Mouse (Mus musculus) midbrain, embryonic 11.5 days (tissue): ENCODE results near the gene Vps54. TPM values are rescaled to one million over a fixed set of nuclear protein-coding genes. Genes with fewer than 3 reads are reported as not detected.
A peak's percentile ranks its signal among the peaks of the same experiment; 100 is the strongest.

Source experiments
- ATAC-seq: fragments of 200-750 bp; cut with Nextera tagmentation; 2 replicates; pipeline ENCODE4 v1.8.0; 2017; ENCODE audit warnings: moderate TSS enrichment, moderate library complexity; ENCODE audit not compliant: low FRiP score
- DNase-seq: peaks from one replicate; pipeline ENCODE4 v3.0.0; 2015; ENCODE audit warnings: low spot score; ENCODE audit errors: missing footprints
- H3K27ac ChIP-seq: fragments of 300-500 bp; sonication (generic); 2 replicates; pipeline ENCODE4 v1.5.1; 2014; ENCODE audit warnings: low read depth, low read length
- H3K27me3 ChIP-seq: fragments of 300-500 bp; sonication (generic); 2 replicates; pipeline ENCODE4 v1.6.1; 2014; ENCODE audit warnings: mild to moderate bottlenecking, low read length, moderate library complexity, mixed read lengths; ENCODE audit not compliant: control insufficient read depth, insufficient read depth
- H3K36me3 ChIP-seq: fragments of 300-500 bp; sonication (generic); 2 replicates; pipeline ENCODE4 v1.6.1; 2014; ENCODE audit warnings: mild to moderate bottlenecking, low read length, moderate library complexity, mixed read lengths; ENCODE audit not compliant: control insufficient read depth, insufficient read depth
- H3K4me1 ChIP-seq: fragments of 300-500 bp; sonication (generic); 2 replicates; pipeline ENCODE4 v1.6.1; 2014; ENCODE audit warnings: low read length; ENCODE audit not compliant: control insufficient read depth, insufficient read depth
- H3K4me2 ChIP-seq: fragments of 300-500 bp; sonication (generic); 2 replicates; pipeline ENCODE4 v1.6.1; 2014; ENCODE audit warnings: mild to moderate bottlenecking, moderate library complexity
- H3K4me3 ChIP-seq: fragments of 300-500 bp; sonication (generic); 2 replicates; pipeline ENCODE4 v1.5.1; 2014; ENCODE audit warnings: low read depth, low read length
- H3K9ac ChIP-seq: fragments of 300-500 bp; sonication (generic); 2 replicates; pipeline ENCODE4 v1.6.1; 2014; ENCODE audit warnings: low read length
- H3K9me3 ChIP-seq: fragments of 300-500 bp; sonication (generic); 2 replicates; pipeline ENCODE4 v1.6.1; 2016; ENCODE audit warnings: low read length; ENCODE audit not compliant: control insufficient read depth
- WGBS: fragments of 180-500 bp; shearing (Covaris S2); extraction: QIAGEN DNeasy Blood & Tissue Kit; methylation state at CpG from one replicate; pipeline ENCODE4 v1.1.7; 2014; 5-methylcytosine and 5-hydroxymethylcytosine counted together
- polyA plus RNA-seq: library from polyadenylated mRNA; unstranded; fragments of >200 nt; fragmentation: Nextera tagmentation; extraction: Ambion mirVana; gene quantifications from 2 replicates; pipeline ENCODE4 v1.2.1, GENCODE M21; 2014

Gene Vps54
- polyA plus RNA-seq, 1 experiment from 2014 or later: 15.0 TPM

DNA sequence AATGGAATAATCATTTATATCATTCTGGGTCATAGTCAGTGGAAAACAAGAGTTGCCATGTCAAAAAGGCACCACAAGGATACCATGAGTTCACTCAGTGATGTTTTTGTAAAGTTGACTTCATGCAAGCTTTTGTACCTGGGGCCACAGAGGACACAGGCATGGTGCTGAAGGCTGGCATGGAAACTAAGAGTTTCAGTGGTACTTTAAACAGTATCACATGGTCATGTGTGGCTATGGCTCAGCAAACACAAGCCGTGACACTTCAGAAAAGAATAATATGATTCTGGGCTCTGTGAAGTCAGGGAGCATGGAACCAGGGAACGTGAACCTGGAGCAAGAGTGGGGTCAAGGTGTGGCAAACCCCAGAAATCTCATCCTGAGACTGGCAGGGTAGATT lies 17.7 kb upstream of the Vps54 start:
- no peak for ATAC-seq
- H3K9me3 ChIP-seq: no peaks in the 10 kb centered on the region
- no peak overlapping the region for H3K4me2 ChIP-seq

DNA sequence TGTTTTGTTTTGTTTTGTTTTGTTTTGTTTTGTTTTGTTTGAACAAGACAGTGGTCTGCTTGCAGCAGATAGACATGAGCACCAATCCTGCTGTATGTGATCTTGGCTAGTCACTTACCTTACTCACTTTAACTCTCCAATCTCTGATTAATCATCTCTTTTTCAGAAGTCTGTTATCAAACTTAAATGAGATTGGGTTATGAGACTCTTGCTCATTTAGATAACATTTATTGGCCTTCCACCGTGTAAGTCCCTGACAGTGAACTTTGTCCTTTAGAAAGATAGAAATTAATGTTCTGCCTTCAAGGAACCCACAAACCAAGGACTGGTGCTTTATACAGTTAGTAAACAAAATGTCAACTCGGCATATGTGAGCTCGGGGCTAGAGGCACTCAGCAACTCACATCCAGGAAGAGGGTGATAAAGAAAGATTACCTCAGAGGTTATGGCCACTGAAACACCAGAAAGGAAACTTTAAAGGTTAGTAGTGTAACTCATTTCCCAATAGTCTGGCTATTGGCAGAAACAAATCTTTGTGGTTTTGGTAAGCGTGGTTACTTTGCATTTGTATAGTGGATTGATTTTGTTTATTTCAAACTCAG lies 16.4 kb upstream of the Vps54 start:
- no peak overlapping the region for H3K4me3 ChIP-seq
- DNase-seq (peak; percentile 51), ATAC-seq (no peak)
- no peaks in the 10 kb centered on the region for H3K27me3 ChIP-seq
- H3K36me3 ChIP-seq: no peaks in the 10 kb centered on the region
- no peaks in the 10 kb centered on the region for H3K4me1 ChIP-seq
- H3K4me2 ChIP-seq: no peak overlapping the region
- 89% methylated on average over 4 of the region's 4 CpGs for WGBS
- no peak overlapping the region for H3K27ac ChIP-seq
- no peak overlapping the region for H3K9ac ChIP-seq
- H3K9me3 ChIP-seq: no peaks in the 10 kb centered on the region

More for the DNA sequence above, 17.7 kb upstream of the Vps54 start:
- 88% methylated on average over 2 of the region's 2 CpGs for WGBS
- DNase-seq: no peak
- Histone ChIP-seq H3K4me3 (no peak overlapping the region), H3K27ac (no peak overlapping the region), H3K4me1 (no peaks in the 10 kb centered on the region), H3K36me3 (no peaks in the 10 kb centered on the region), H3K27me3 (no peaks in the 10 kb centered on the region), H3K9ac (no peak overlapping the region)

DNA sequence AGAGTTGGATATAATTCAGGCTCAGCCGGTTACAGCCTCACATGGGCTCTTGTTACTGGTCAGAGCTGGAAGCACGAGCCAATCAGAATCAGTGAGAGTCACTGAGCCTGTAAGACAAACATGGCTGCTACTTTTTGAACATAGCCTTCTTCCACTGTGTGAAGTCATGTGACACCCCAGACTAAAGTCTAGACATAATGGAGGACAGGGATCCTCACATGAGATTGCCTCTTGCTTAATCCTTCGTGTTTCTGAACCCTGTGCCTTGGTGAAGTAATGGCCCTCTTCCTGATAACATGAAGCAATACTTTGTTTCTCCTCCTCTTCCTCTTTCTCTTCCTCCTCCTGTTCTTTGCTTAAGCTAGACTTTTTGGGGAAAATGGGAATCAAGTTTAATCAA lies 15.5 kb upstream of the Vps54 start:
- no peak for ATAC-seq
- no peaks in the 10 kb centered on the region for H3K27me3 ChIP-seq
- no peaks in the 10 kb centered on the region for H3K9me3 ChIP-seq
- no peak overlapping the region for H3K4me2 ChIP-seq
- no peaks in the 10 kb centered on the region for H3K36me3 ChIP-seq
- no peak overlapping the region for H3K4me3 ChIP-seq
- no peak for DNase-seq
- H3K27ac ChIP-seq: no peak overlapping the region
- H3K4me1 ChIP-seq: no peaks in the 10 kb centered on the region
- WGBS: 80% methylated on average over 3 of the region's 3 CpGs
- no peak overlapping the region for H3K9ac ChIP-seq

DNA sequence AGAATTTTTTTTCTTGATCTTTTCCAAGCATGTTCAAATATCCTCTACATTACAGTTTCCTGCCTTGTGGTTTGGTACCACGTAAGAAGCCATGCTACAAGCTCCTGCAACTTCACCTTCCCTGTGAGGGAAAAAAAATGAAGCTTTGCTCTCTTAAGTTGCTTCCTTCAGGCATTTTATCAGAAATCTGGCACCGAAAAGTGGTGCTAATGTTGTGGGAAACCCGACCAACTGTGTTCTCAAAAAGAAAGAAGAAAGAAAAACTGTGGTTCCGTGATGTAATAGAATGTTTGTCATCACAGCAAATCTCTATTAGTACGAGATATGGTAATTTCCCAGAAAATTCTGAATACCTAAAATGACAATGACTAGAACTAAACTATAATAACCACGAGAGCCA lies 15.0 kb upstream of the Vps54 start:
- DNase-seq: no peak
- H3K9ac ChIP-seq: no peak overlapping the region
- no peaks in the 10 kb centered on the region for H3K36me3 ChIP-seq
- H3K27ac ChIP-seq: no peak overlapping the region
- H3K27me3 ChIP-seq: no peaks in the 10 kb centered on the region
- WGBS: 83% methylated on average over 6 of the region's 6 CpGs
- H3K9me3 ChIP-seq: no peaks in the 10 kb centered on the region
- no peak overlapping the region for H3K4me2 ChIP-seq
- H3K4me3 ChIP-seq: no peak overlapping the region
- no peaks in the 10 kb centered on the region for H3K4me1 ChIP-seq
- no peak for ATAC-seq

DNA sequence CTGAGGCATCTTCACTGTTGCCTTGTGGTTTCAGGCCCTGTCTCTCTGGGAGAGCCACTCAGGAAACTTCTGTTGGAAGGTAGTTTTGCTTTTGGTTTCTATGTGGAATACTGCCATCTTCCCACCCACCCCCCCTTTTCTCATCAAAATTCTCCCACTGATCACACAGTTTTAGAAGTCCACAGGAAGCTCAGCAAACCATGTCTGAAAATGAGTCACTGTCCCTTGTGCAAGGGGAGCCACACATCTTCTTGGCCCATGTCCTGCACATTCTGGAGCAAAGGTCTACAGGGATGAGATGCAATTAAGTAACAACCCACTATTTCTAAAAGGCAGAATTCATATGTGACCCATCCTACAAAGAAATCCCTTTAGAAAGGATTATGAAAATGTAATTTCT lies 14.6 kb upstream of the Vps54 start:
- no peak for DNase-seq
- Histone ChIP-seq H3K4me3 (no peak overlapping the region), H3K27me3 (no peaks in the 10 kb centered on the region), H3K4me2 (no peak overlapping the region), H3K4me1 (no peaks in the 10 kb centered on the region), H3K36me3 (no peaks in the 10 kb centered on the region), H3K9ac (no peak overlapping the region), H3K9me3 (no peaks in the 10 kb centered on the region), H3K27ac (no peak overlapping the region)
- no peak for ATAC-seq

DNA sequence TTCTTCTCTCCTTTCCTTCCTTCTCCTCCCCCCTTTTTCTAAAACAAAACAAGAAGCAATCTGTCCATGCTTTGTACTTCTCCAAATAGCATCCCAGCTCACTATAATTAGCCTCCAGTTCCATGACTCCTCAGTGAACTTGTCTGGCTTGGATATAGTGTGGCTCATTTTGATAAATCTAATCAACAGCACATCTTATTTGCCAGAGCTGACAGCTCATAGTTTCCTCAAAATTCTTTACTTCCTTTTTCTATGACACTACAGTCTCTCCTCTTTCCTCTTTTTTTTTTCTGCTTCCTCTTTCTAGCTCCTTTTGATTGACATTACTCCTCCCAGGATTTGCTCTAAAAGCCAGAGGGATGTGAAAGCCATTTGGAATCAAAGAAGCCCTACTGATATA lies 14.1 kb upstream of the Vps54 start:
- H3K27me3 ChIP-seq: no peaks in the 10 kb centered on the region
- no peak overlapping the region for H3K27ac ChIP-seq
- DNase-seq: no peak
- H3K4me2 ChIP-seq: no peak overlapping the region
- no peak overlapping the region for H3K4me3 ChIP-seq
- ATAC-seq: no peak
- H3K9ac ChIP-seq: no peak overlapping the region
- H3K36me3 ChIP-seq: no peaks in the 10 kb centered on the region
- no peaks in the 10 kb centered on the region for H3K4me1 ChIP-seq
- H3K9me3 ChIP-seq: no peaks in the 10 kb centered on the region

DNA sequence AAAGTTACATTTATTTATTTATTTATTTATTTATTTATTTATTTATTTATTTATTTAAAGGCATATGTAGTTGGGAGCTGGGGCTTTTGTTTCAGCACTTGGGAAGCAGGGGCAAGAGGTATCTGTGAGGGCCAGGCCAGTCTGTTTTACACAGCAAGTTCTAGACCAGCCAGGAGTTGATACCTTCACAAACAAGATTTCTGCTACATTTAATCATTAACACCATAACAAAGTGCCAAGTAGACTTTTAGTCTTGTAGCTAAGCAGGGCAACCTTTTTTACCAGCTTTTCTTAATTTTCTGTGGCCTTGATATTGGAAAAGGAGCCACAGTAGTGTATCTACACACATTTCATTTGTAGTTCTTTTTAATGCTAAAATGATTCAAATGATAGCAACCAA lies 3.7 kb upstream of the Vps54 start:
- H3K4me2 ChIP-seq: no peak overlapping the region
- no peaks in the 10 kb centered on the region for H3K9me3 ChIP-seq
- H3K27ac ChIP-seq: no peak overlapping the region
- H3K4me3 ChIP-seq: no peak overlapping the region
- no peaks in the 10 kb centered on the region for H3K36me3 ChIP-seq
- peaks cover 4% of the 10 kb centered on the region for H3K4me1 ChIP-seq
- DNase-seq (no peak), ATAC-seq (no peak)
- no peaks in the 10 kb centered on the region for H3K27me3 ChIP-seq
- H3K9ac ChIP-seq: no peak overlapping the region

DNA sequence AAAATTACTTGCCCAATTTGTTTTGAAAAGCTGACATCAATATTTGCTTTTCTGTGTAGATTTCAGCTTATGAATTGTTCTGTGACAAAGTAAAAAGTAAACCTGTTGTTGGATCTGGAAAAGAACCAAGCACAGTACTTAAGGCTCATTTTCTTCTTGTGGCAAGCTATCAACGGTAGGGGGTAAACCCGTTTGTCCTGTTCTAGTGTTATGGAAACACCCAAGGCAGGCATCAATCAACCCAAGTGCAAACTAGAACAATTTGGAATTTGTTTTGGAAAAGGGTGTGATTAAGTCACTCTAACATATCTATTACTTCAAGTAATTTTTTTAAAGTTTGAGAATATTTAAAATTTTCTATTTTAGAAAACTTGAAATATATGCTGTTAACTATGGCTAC lies 3.3 kb upstream of the Vps54 start:
- Histone ChIP-seq H3K9ac (no peak overlapping the region), H3K4me3 (no peak overlapping the region), H3K4me1 (peaks cover 7% of the 10 kb centered on the region), H3K27me3 (no peaks in the 10 kb centered on the region), H3K36me3 (no peaks in the 10 kb centered on the region), H3K27ac (no peak overlapping the region), H3K9me3 (no peaks in the 10 kb centered on the region), H3K4me2 (no peak overlapping the region)
- DNase-seq (peak; percentile 77), ATAC-seq (no peak)
- WGBS: 67% methylated on average over 2 of the region's 2 CpGs

DNA sequence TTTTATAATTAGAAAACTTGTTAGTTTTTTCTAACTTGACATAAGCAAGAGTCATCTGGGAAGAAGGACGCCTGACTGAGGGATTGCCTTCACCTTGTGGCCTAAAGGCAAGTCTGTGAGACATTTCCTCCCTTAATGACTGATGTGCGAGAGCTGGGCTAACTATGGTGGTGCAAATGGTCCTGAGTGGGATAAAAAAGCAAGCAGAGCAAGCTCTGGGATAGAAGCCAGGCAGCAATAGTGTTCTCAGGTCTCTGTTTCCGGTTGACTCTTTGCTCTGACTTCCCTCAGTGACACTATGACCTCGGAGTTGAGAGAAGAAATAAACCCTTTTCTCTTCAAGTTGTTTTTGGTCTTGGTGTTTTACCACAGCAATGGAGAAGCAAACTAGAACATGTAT lies 2.1 kb upstream of the Vps54 start:
- H3K36me3 ChIP-seq: no peaks in the 10 kb centered on the region
- H3K27me3 ChIP-seq: no peaks in the 10 kb centered on the region
- no peak overlapping the region for H3K4me3 ChIP-seq
- H3K9ac ChIP-seq: no peak overlapping the region
- no peaks in the 10 kb centered on the region for H3K9me3 ChIP-seq
- no peak for DNase-seq
- 84% methylated on average over 4 of the region's 4 CpGs for WGBS
- ATAC-seq: no peak
- no peak overlapping the region for H3K27ac ChIP-seq
- peaks cover 7% of the 10 kb centered on the region for H3K4me1 ChIP-seq
- H3K4me2 ChIP-seq: no peak overlapping the region
